Mouse (Mus musculus) E14TG2a.4 (cell line): ENCODE measurements around the gene Pdzd2.

ENCODE experiments used
- CTCF ChIP-seq: conservative IDR thresholded peaks from 2 replicates; pipeline ENCODE4 v1.5.1; 2014; ENCODE audit warnings: low read length
- NANOG ChIP-seq: IDR thresholded peaks from 2 replicates; pipeline ENCODE4 v1.6.1; 2014; ENCODE audit warnings: borderline replicate concordance, low read length, mixed read lengths
- POU5F1 ChIP-seq: IDR thresholded peaks from 2 replicates; pipeline ENCODE4 v1.6.1; 2014; ENCODE audit warnings: low read length, borderline replicate concordance

- TF ChIP-seq CTCF (no peak), NANOG (no peak), POU5F1 (no peak)
These were observed 421.3 kb downstream of the Pdzd2 start for GRCm38 (mm10) chr15:12318451-12318850.
